Mouse (Mus musculus) liver, postnatal 0 days (tissue): ENCODE measurements around the gene Dexi.

ENCODE experiments used
- CTCF ChIP-seq: sonication (generic); IDR thresholded peaks from 2 replicates; pipeline ENCODE4 v1.5.1; 2016; ENCODE audit warnings: antibody characterized with exemption, low read depth
- EP300 ChIP-seq: IDR thresholded peaks from 2 replicates; pipeline ENCODE4 v1.6.1; 2016; ENCODE audit warnings: antibody characterized with exemption, low read depth, mild to moderate bottlenecking

- TF ChIP-seq CTCF, result no peak
- TF ChIP-seq EP300, result no peak
Observed at GRCm38 (mm10) chr16:10534567-10534966, 8.3 kb downstream of the Dexi start.
